Mouse (Mus musculus): ENCODE measurements around the gene Fam206a. TPM values are rescaled to one million over a fixed set of nuclear protein-coding genes. Genes with fewer than 3 reads are reported as not detected.

The Fam206a gene
- total RNA-seq, 1 experiment from 2014 or later = 5.2 TPM

GRCm38 (mm10) chr4:56840297-56840696, 38.2 kb downstream of the Fam206a start:
- no peak for ATAC-seq (ENCODE audit: extremely low read depth, insufficient number of reproducible peaks, low FRiP score, poor library complexity, severe bottlenecking)

DNA sequence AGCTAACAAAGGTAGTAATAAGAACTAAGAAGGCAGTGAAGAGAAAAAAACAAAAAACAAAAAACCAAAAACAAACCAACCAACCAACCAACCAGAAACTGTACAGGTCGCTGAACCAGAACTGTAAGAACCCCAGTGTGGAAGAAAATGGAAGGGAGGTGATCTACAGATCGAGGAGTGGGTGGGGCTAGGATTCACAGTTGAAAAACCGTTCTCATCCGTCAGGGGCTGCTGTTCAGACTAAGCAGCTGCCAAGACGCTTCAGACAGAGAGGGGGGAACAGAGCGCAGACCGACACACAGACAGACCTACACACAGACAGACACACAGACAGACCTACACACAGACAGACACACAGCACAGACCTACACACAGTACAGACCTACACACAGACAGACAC, 40.4 kb downstream of the Fam206a start:
- no peak for ATAC-seq (ENCODE audit: extremely low read depth, insufficient number of reproducible peaks, low FRiP score, poor library complexity, severe bottlenecking)

DNA sequence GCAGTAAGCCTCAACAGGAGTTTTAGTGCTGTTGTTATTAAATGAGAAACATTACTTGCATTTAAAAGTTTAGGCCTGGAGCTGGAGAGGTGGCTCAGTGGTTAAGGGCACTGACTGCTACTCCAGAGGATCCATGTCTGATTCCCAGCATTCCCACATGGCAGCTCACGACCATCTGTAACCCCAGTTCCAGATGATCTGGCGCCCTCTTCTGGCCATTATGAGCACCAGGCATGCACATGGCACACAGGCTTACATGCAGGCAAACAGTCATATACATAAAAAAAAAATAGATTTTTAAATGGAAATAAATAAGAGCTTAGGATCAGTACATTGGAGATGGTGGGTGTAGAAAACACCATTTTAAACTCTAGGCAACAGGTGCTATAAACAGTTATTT, 41.8 kb downstream of the Fam206a start:
- no peak for ATAC-seq (ENCODE audit: extremely low read depth, insufficient number of reproducible peaks, low FRiP score, poor library complexity, severe bottlenecking)

- no peak for ATAC-seq (ENCODE audit: extremely low read depth, insufficient number of reproducible peaks, low FRiP score, poor library complexity, severe bottlenecking)
Measured at GRCm38 (mm10) chr4:56844911-56845310, 42.8 kb downstream of the Fam206a start.

DNA sequence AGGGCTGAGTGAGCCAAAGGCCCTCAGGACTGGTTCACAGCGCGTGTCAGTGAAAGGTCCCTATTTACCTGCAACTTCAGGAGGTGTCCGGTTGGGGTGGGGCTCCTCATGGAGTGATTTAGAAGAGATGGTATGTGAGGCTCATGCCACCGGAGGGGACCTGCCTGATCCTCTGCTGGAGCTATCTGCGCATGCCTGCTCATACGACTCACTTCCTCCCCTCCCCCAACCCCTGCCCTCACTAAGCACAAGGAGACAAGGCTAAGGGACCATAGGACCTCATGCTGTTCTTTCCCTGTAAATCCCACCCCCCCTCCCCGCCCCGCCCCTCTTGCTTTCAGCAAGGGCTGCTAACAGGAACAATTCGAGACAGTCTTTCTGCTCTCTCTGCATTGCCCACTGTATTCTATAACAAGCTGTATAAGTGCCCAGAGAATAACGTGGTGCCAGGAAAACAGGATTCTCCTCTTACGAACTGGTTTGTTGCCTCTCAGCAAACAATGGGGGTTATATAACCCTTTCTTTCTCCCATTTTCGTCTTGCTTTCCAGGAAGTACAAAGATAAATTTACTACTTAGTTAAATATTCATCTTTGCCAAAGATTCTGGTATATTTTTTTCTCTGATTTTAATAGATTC, 43.9 kb downstream of the Fam206a start:
- no peak for ATAC-seq (ENCODE audit: extremely low read depth, insufficient number of reproducible peaks, low FRiP score, poor library complexity, severe bottlenecking)

DNA sequence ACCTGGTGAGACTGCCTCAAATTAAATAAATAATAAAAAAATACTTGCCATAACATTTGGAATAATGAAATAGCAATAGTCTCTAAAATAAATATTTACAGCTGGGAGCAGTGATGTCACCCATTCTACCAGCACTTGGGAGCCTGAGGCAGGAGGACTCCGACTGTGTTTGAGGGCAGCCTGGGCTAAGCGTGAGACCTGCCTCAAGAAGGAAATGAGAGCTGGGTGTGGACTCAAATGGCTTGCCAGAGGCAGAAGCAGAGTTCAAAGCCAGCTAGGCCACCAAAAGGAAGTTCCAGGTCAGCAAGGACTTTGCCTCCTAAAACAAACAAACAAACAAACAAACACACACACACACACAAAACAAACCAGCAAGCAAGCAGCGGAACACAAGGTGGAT, 45.3 kb downstream of the Fam206a start:
- no peak for ATAC-seq (ENCODE audit: extremely low read depth, insufficient number of reproducible peaks, low FRiP score, poor library complexity, severe bottlenecking)

DNA sequence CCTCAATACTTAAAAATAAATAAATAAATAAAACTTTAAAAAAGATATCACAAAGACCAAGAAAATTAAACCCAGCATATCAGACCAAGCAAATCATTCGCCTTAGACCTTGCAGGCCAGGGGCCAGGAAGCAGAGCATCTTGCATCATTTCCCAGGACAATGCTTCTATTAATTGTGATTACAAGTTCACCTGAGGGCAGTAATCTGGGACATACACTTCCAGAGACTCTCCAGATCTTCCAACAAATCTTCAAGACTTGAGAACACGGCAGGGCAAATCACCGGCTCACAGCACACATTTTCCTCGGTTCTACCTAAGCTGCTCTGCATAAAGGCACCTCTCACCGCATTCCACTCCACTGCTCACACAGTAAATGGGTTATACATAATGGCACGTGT, 45.9 kb downstream of the Fam206a start:
- no peak for ATAC-seq (ENCODE audit: extremely low read depth, insufficient number of reproducible peaks, low FRiP score, poor library complexity, severe bottlenecking)

GRCm38 (mm10) chr4:56850724-56851123, 48.6 kb downstream of the Fam206a start:
- ATAC-seq (ENCODE audit: extremely low read depth, insufficient number of reproducible peaks, low FRiP score, poor library complexity, severe bottlenecking) = no peak

DNA sequence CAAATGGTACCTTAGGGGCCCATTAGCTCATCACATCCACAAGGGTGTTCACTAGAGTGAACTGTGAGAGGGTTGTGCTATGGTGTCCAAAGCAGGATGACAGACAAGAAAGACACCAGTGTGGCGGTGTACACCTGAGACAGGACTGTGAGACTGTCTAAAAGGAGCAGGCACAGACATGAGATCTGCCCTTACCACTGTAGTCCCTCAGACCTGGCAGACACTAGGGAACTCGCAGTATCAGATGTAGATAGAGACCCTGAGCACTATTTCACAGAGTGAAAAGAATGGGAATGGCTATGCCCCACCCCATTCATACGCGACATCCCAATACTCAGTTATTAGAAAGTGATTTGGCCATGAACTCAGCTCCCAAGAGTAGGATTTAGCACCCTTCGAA, 53.8 kb downstream of the Fam206a start:
- no peak for ATAC-seq (ENCODE audit: extremely low read depth, insufficient number of reproducible peaks, low FRiP score, poor library complexity, severe bottlenecking)

DNA sequence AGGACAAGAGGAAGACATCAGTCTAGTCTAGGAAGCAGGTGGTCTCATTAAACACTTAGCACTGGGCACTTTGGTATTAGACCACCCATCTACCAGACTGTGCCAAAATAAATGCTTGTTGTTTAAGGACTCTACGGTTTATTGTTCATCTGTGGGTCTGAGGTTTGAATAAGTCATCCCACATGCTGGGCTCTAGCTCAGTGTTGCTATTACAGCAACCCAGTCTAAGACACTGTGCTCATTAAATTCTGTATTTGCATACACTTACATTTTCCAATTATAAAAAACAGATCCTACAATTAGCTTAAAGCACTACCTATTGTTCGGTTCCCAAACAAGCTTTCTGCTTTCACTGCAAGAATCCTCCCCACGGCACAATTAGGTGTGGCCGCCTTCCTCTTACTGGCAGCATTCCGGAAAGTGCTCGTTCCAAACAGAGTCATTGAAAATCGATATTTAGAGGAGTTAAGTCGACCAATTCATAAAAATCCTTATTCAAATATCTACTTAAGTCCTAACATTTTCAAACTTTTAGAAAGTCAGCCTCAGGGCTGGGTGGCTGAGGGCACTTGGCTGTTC, 54.3 kb downstream of the Fam206a start:
- ATAC-seq (ENCODE audit: extremely low read depth, insufficient number of reproducible peaks, low FRiP score, poor library complexity, severe bottlenecking) = no peak

DNA sequence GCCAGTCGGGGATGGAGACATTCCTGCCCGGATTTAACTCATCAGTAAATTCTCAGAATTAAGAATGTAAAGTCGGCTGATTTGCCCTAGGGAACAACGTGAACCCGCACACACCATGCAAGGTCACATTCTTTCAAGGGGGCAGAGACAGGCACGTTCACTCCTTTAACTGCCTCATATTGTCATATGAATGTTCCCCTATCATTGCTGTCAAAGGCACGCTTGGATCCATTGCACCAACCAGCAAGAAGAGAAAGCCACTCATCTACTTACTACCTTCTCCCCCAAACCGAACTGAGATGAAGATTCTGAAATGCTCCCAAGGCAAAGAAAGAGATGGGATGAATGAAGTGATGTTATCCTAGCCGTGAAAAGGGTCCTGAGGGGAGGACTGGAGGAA, 56.6 kb downstream of the Fam206a start:
- no peak for ATAC-seq (ENCODE audit: extremely low read depth, insufficient number of reproducible peaks, low FRiP score, poor library complexity, severe bottlenecking)

Other genes starting within 250 kb of the Fam206a start
- not detected in 2 replicates for gene Gm26657, start 62.3 kb upstream of the Fam206a start, total RNA-seq (2017)
- 2.4 and 2.6 TPM in 2 replicates for gene Actl7b, start 60.9 kb upstream of the Fam206a start, total RNA-seq (2017)
- gene Actl7a, start 58.9 kb upstream of the Fam206a start, total RNA-seq (2017) = not detected in 2 replicates
- 99.6 and 106 TPM in 2 replicates for gene Elp1, start within 50 bp of the Fam206a start, total RNA-seq (2017)
- 4.1 and 5.0 TPM in 2 replicates for gene Ctnnal1, start 62.8 kb downstream of the Fam206a start, total RNA-seq (2017)
- gene Tmem245, start 145.1 kb downstream of the Fam206a start, total RNA-seq (2017) = 16.8 and 19.0 TPM in 2 replicates
- gene Frrs1l, start 188.0 kb downstream of the Fam206a start, total RNA-seq (2017) = 0.12 TPM in 1 of 2 replicates, not detected in the other